Mouse (Mus musculus) layer of hippocampus, postnatal 25 days (tissue): ENCODE measurements around the gene Npffr2. TPM values are rescaled to one million over a fixed set of nuclear protein-coding genes. Genes with fewer than 3 reads are reported as not detected.
"Not testable (repeated sequence)": the region's sequence is repeated elsewhere in the genome, so short reads cannot be mapped to it uniquely, and the experiment has no call there.

Source experiments
- DNase-seq, 2 experiments: peaks; one replicate each; pipeline ENCODE4 v3.0.0; 2022; ENCODE audit warnings: mixed read lengths in 2 of 2, low spot score in 1 of 2; ENCODE audit errors: extremely low spot score in 1 of 2
- total RNA-seq, 2 experiments: library from RNA; stranded (reverse); gene quantifications; 2 replicates each; pipeline ENCODE4 v1.2.3; 2021

Npffr2 gene
- not detected for total RNA-seq

GRCm38 (mm10) chr5:89526878-89527578 lies at the start of gene Npffr2:
Gene Npffr2 (plus strand): TSS chr5:89527429.
- DNase-seq, result no peak

- no peak for DNase-seq
These were observed 34.7 kb upstream of the Npffr2 start for GRCm38 (mm10) chr5:89492560-89492959.

- DNase-seq, result no peak
These were observed 27.0 kb upstream of the Npffr2 start for GRCm38 (mm10) chr5:89500182-89500581.

- no peak for DNase-seq
These were observed 8.6 kb upstream of the Npffr2 start for GRCm38 (mm10) chr5:89518641-89519040.

- DNase-seq, result no peak
These were observed 949 bp upstream of the Npffr2 start for GRCm38 (mm10) chr5:89526181-89526778.

- DNase-seq, result no peak
These were observed 1.7 kb downstream of the Npffr2 start for GRCm38 (mm10) chr5:89528951-89529350.

GRCm38 (mm10) chr5:89529391-89529790 lies 2.2 kb downstream of the Npffr2 start:
- no peak for DNase-seq

GRCm38 (mm10) chr5:89536018-89536417 lies 8.8 kb downstream of the Npffr2 start:
- no peak for DNase-seq

GRCm38 (mm10) chr5:89542472-89542871 lies 15.2 kb downstream of the Npffr2 start:
- DNase-seq, result no peak

GRCm38 (mm10) chr5:89543476-89543875 lies 16.2 kb downstream of the Npffr2 start:
- peak; percentile 57 to 83 for DNase-seq

GRCm38 (mm10) chr5:89559118-89559517 lies 31.9 kb downstream of the Npffr2 start:
- DNase-seq, result not testable (repeated sequence)

- no peak for DNase-seq
These were observed 34.2 kb downstream of the Npffr2 start for GRCm38 (mm10) chr5:89561381-89561780.

- no peak for DNase-seq
These were observed 51.4 kb downstream of the Npffr2 start for GRCm38 (mm10) chr5:89578678-89579077.

- DNase-seq, result no peak
These were observed 52.0 kb downstream of the Npffr2 start for GRCm38 (mm10) chr5:89579181-89579580.

GRCm38 (mm10) chr5:89581143-89581542 lies 53.9 kb downstream of the Npffr2 start:
- DNase-seq, result no peak

- no peak for DNase-seq
These were observed 54.6 kb downstream of the Npffr2 start for GRCm38 (mm10) chr5:89581742-89582366.

- DNase-seq, result no peak
These were observed 57.8 kb downstream of the Npffr2 start for GRCm38 (mm10) chr5:89585021-89585420.

GRCm38 (mm10) chr5:89592301-89592700 lies 65.1 kb downstream of the Npffr2 start:
- no peak for DNase-seq

GRCm38 (mm10) chr5:89611322-89612015 lies 84.2 kb downstream of the Npffr2 start:
- no peak for DNase-seq

GRCm38 (mm10) chr5:89612262-89612661 lies 85.0 kb downstream of the Npffr2 start:
- DNase-seq, result no peak

- no peak for DNase-seq
These were observed 104.4 kb downstream of the Npffr2 start for GRCm38 (mm10) chr5:89631599-89631998.
